Mouse (Mus musculus) cerebellum, postnatal 36 days (tissue): Measurements from ENCODE around the gene Tmf1.

Experiments
- DNase-seq, 2 experiments: peaks; one replicate each; pipeline ENCODE4 v3.0.0; 2021 to 2022; ENCODE audit warnings: mixed read lengths in 2 of 2

Gene Tmf1

DNA sequence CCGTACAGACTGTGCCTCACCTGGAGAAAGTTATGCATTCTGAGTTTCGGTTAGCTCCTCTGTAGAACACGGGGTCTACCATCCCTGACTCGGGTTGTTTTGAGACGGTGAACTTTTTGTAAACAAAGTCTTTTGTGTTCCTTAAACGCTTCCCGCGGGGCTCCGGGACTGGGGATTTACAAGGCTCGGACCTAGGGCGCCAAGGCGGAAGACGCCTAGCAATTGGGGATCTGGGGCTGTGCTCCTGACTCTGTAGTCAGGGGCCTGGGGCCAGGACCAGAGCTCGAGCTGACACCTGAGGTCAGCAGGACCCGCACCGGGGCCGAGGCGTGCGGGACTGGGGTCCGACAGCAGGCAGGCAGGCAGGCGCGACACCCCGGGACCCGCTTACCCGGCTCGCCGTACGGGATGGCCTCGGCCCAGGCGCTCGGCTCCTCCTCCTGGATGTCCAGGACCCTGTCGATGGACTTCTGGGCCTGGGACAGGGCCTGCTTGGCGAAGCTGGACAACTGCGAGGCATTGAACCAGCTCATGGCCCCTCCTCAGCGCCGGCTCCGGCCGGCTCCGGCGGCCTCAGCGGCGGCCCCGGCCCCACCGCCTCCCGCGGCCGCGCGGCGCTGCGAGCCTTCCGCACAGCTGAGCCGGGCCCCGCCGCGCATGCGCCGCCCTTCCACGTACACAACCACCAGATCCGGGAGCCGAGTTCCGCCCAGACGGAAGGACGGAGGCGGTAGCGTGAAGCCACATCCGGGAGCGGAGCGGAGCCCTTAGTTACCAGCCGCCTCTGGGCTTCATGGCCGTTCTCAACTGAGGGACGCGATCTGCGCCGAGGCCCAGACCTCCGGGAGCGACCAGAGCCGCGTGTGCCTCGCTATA is at the start of gene Tmf1:
Gene Tmf1 (minus strand): TSS at position 632 of the 876 bp plus-strand sequence.
- peak; percentile 95 to 97 for DNase-seq

DNA sequence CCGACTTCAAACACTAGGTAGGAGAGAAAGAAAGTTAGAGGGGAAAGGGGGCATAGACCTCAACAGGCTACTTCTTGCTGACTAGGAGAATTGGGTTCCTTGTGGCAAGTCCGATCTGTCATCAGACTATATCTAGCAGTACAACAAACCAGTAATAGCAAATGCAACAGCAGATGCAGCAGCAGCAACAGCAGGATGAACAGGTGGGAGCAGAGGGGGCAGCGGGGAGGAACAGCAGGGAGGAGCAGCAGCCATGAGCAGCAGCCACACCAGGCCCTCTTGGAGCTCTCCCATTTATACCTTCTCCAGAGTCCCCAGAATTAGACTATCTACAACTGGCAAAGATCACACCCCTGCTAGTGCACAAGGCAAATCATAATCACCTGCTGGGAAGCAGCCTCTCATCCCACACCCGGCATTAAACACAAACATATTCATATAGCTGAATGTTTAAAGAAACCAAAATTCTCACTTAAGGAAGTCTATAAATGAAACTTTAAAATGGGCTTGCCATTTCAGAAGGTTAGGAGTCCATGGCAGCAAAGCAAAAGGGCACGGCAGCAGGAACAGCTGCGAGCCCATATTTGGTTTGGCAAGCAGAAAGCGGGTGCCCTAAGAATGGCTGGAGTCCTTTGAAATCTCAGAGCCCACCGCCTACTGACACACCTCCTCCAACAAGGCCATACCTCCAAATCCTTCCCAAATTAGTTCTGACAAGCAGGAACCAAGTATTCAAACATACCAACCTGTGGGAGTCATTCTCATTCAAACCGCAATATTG is 48.3 kb upstream of the Tmf1 start:
- DNase-seq, result no peak

DNA sequence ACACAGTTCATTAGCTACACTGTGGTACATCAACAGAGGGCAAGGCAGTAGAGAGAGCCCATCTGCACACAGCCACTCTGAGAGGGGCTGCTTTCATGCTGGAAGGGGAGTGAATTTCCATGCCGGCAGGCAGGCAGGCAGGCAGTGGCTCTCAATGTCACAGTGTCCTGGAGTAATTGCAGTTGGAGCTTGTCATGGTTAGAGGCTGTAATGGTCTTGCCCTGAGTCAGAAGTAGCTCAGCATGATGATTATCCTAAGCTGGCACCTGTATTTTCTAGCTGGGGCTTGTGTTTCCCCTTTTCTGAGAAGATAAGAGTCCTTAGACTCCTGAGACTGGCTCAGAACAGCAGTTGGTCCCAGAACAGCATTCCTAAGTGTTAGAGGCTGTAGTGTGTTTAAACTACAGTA is 47.2 kb upstream of the Tmf1 start:
- no peak for DNase-seq

DNA sequence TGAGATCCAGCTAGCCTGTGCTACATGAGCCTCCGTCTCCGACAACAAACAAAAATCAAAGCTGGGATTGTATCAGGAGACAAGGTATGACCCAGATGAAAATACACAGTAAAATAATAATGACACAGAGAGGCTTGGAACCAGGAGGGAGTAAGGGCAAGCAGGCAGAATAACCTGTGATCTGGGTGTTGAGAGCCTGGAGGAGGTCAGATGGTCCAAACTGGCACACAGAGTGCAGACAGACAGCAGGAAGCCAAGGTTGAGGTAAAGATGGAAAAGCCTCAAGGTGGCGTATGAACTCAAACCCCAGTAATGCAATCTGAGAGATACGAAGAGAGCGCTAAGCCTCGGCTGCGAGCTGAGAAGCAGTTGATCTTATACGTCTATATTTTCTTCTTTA is 45.6 kb upstream of the Tmf1 start:
- DNase-seq, result peak in 1 of 2 experiments; percentile 29

DNA sequence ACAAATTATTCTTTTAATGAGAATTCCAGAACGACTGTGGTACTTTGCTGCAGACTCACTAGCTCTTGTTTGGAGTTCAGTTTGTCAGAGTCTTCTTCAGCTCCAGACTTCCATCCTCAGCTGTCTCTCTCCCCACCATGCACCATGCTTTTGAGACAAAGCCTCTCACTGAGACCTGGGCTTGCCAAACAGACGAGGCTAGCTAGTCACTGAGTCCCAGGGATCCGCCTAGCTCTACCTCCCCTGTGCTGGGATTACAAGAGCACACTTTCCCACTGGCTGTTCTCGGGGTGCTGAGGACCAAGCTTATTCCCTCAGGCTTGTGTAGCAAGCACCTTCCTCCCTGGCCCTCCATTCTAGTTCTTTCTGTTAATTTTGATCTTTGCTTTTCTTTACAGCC is 44.6 kb upstream of the Tmf1 start:
- no peak for DNase-seq

DNA sequence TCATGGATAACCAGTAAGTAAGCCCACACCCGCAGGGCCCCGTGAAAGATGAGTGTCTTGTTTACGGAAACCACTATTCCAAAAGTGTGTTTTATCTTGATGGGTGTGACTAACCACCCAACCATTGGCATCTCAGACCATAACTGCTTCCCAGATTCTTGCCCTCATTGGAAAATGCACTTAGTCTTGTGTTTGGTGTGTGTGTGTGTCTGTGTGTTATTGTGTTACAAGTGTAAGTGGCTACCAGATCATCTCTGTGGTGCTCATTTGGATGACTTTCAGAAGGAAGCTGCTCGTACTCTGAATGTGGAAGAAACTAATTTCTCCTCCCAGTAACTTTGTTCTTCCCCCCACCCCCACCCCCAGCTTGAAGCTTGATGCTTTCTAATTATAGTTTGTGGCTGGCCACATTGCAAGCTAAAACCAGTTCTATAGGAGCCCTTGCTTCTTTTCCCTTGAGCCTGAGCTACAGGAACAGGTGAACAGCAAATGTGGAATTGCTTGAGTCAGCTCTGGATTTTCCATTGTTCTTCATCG is 44.1 kb upstream of the Tmf1 start:
- no peak for DNase-seq

DNA sequence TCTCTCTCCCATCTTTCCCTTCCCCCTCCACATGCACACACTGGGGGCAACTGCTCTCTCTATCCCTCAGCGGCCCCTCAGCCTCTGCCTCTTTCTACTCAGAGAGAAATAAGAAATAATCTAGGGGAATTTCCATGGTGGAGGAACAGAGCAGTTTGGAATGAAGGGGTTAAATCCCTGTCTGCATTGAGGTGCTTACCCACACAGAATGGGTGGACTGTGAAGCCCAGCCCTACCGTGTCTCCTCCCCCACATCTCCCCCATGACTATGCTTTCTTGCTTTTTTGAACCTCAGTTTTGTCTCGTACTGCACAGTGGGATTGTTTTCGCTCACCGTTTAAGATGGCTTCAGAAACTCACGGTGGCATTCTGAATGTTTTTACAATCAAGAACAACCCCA is 43.4 kb upstream of the Tmf1 start:
- no peak for DNase-seq

DNA sequence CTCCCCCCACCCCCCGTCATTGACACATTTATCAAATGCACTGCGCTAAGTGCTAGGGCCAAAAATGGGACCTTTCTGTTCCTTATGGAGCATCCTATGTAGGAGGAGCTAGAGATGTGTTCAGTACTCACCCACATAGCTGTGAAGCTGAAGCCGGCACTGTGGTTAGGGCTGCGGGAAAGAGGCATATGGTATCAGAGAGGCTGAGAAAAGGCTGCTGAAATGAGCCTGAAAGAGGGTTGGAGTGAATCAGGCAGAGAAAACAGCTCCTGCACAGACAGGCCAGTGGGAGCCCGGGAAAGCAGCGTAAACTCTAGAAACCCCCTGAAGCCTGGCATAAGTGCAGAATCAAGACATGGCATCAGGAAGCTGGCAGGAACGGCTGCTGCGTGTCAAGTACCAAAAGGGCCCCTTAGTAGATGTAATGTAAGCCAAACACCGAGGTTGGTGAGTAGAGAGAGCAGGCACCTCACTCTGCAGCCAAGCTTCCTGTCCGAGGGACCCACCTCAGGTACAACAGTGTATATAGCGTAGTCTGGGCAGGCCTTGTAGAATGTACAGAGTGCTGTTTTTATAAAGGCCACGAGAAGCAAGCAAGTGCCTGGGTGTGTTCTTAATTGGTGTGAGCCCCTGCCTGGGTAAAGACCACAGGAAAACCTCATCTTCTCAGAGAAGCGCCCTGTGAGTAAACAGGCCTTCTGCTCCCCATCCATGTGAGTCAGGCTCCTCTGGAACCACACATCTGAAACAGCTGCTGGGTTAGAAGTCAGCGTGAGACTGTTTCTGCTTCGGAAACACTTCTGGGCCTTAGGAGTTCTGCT is 42.5 kb upstream of the Tmf1 start:
- no peak for DNase-seq

DNA sequence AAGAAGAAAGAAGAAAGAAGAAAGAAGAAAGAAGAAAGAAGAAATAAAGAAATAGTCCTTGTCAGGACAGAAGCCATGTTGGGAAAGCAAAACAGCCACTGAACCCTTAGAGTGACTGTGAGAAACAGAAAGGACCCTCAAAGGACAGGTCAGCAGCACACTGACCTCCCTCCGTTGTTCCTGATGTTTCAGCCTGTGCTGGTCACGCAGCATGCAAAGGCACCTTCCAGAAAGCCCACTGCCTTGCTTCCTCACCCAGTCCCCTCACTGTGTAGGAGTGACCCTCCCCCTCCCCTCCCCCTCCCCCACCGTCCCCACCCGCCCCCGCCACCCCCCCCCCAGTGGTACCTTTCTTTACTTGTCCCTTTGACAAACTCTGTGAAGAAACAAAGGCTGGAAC is 41.8 kb upstream of the Tmf1 start:
- no peak for DNase-seq

DNA sequence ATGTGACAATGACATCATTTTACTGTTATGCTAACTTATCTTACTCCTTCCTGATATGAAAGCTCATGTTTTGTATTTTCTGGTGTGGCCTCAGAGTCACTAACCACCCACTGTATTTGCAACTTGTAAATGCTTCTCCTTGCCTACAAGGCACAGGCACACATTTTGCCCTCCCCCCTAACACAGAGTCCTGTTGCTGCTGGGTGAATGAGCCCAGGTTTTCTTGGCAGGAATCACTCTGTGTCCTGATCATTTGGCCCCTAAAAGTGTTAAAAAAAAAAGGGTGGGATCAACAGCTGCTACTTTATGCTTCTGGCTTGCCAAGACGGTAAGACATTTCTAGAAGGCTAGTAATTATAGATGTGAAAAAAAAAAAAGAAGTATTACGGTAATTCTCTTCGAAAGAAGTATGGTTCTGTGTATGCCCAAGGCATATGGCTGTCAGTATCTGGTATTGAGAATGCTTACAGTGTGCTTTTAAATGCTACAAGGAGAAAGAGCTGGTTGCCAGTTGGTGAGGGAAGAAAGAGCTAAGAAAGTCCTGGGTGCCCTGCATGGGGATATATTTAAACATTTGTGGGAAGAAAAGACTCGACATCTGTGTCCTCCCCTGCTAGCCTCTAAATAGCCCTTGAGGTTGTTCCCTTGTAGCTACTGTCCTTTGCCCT is 37.4 kb upstream of the Tmf1 start:
- DNase-seq, result no peak

DNA sequence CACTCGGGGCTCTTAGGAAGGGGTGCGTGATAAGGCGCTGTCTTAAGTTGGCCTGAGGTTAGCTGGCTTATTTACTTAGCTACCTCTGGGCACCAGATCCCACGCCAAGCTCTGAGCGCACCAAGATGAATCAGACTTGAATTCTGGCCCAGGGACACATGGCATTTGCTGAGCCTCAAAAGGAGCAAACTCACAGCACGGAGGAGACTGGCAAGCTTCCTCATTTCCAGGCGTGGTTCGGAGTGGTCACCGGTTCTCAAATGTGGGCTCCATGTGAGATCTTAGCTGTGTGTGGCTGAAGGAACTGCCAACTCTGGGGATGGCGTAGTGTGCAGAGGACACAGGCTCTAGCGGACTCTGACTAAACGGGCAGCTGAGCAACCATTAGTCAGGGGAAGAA is 33.1 kb upstream of the Tmf1 start:
- peak; percentile 71 to 81 for DNase-seq

DNA sequence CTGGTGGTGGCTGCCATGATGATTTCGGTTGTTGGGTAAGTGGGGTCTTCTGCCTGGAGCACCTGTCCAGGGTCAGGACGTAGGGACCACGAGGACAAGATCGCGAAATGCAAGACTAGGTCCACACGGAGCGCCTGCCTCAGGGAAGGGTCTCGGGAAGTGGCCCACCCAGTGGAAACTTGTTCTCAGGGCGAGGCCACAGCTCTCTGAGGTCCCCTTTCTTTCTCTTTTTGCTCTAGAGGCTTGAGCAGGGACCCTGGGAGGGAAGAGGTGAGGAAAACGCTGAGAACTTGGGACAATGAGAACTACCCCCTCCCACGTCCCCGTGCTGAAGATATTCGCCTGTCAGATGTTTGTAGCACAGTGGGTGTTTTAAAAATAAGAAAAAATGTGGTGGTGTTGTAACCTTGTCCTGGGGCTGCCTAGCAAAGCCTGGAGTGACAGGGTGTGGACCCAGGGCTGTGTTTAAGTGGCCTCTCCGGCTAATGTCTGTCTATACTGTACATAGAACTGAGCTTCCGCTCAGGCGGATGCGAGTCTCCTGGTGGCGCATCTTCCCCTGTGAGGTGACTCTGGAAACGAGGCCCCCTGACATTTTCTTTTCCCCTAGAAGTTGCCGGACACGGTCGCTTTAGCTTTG is 32.2 kb upstream of the Tmf1 start:
- DNase-seq, result peak in 1 of 2 experiments; percentile 24

DNA sequence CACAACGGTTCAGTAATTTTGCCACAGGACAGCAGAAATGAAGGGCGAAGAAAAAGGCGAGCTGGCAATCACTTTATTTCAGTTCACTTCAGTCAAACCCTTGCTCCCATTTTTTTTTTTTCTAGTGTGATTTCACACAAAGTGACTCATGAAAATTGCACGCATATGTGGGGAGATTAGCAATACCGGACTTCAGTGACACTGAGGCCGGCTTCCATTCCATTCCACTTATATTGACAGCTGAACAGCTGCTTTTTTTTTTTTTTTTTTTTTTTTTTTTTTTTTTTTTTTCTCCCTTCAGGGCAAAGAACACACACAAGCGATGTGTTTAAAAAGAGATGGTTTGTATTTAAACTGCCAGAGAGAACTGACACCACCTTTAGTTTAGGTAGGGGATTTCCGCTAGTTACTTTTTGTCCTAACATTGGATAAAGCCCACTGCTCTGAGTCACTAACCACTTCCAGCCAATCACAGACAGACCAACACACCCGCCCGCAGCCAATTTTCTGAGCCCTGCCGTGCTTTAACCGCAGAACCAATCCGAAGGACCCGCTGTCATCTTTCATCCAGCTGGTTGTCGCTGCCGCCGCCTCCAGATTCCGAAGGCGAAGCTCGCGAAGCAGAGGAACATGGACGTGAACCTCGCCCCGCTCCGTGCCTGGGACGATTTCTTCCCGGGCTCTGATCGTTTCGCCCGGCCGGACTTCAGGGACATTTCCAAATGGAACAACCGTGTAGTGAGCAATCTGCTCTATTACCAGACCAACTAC is 31.5 kb upstream of the Tmf1 start, which contains the start of gene Arl6ip5:
Gene Arl6ip5 (plus strand): TSS at position 499 of the 771 bp plus-strand sequence.
- peak; percentile 89 to 90 for DNase-seq

DNA sequence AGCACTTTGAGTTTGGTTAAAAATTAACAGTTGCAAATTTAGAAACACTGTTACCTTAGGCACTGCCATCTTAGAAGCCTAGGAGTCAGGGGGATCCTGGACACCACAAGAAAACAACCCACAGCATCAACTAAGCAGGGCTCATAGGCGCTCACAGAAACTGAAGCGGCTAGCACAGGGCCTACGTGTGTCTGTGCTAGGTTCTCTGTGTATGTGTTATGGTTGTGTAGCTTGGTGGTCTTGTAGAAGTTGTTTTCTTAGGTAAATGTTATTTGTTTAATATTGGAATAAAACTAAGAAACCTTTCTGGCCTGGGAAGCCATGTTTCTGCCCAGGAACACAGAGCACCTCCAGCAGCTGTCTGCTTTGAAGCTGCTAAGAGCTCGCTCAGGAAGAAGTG is 30.8 kb upstream of the Tmf1 start:
- DNase-seq, result no peak

DNA sequence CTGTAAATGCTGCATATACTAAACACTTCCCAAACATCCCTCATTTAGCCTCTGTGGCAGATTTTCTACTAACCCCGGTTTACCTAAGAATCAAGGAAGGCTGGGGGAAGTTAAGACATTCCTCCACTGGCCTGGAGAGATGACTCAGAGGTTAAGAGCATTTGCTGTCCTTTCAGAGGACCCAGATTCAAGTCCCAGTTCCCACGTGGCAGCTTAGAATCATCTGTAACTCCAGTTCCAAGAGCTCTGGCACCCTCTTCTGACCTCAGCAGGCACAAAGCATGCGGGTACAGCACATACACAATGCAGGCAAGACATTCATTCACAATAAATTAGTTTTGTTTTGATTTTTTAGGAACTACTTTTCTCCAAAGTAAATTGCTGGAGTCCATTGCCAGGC is 30.3 kb upstream of the Tmf1 start:
- DNase-seq, result no peak

DNA sequence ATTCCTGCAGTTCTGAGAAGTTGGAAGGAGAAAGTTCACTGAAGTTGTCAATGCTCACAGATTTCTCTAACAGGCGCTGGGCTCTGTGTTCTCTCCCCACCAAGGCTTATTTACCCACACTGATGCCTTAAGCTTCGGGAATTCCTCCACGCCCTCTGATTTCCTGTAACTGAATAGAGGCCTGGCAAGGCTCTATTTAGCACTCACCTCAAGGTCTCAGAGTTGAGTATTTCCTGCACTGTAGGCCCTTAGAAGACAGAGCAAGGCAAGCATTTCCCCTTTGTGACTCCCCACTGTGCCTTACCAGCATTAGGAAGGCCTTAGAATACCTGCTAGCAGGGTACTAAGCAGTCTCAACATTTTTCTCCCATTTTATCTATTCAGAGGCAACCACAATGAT is 29.5 kb upstream of the Tmf1 start:
- DNase-seq, result no peak

DNA sequence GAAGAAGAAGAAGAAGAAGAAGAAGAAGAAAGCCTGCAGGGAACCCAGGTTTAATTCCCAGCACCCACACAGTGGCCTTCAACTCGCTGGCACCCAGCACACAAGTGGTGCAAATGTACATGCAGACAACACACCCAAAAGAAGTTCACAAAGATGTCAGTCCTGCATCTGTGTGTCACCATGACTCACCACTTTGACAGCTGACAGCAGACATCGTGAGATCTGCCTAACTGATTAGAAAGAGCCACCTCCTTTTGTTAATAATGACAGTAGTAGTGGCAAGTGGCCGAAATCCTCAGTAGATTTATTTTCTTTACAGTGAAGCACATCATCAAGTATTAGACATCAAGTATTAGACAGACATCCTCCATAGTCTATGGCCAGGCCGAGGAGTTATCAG is 28.2 kb upstream of the Tmf1 start:
- DNase-seq, result no peak

DNA sequence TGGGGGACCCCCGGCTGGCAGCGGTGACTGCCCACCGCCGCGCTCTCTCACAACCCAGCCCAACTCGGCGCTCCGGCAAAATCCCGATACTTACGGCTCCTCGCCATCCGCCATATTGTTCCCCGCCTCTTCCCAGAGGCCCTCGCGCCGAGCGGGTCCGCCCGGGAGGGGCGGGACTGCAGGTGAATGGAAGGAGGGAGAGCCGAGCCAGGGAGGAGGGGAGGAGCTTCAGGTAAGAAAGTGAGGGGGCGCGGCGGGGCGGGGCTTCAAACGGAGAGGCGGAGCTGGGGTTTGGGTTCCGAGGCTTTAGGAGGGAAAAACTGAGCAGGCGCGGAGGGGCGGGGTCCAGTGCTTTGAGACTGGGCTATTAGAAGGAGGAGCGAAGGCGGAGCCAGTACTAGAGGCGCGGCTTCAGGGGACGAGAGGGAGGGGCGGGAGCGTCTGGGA is 26.5 kb upstream of the Tmf1 start, which contains the start of gene Uba3:
Gene Uba3 (minus strand): TSS at position 209 of the 447 bp plus-strand sequence.
- peak; percentile 99 to 100 for DNase-seq

DNA sequence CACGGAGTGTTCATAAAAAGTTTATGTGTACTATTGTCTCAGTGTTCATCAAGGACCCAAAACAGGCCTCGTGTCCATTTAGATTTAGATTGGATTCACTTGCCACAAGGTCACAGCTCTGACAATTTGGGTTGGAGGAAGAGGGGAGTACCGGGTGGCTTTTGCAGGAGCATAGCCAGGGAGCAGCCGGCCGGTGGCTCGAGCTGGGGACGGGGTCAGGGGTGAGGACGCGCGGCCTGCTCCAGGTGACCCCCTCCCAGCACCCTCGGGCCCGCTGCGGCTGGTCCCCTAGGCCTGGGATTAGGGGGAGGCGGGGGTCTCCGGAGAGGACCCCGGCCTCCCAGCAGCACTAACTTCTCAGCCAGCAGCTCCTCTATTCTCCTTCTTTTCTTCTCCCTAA is 26.0 kb upstream of the Tmf1 start:
- DNase-seq, result peak in 1 of 2 experiments; percentile 41

DNA sequence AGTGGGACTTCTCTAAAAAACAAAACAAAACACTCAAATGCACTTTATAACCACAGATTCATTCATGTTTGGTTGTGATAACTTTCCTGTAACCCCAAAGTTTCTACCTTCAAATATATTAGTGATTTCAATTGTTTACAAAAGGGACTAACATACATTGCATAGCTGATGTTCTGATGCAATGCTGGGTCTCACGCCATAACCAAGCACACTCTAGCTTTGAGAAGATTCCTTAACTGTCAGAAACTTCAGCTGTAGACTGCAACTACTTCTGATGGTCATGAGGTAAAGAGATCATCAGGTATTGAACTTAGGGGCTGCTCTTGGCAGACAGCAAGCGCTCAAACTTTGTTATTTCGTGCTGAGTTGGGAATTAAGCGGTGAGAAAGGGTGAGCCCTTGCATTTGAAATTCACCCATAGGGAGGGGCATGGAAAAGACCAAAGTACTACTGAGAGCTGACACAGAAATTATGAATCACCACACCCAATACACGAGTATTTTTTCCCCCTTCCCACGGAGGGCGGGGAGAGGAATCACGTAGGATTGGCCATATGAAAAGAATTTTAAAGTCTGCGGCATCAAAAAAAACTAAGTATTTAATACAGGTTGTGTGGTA is 25.4 kb upstream of the Tmf1 start:
- no peak for DNase-seq
